Mouse (Mus musculus): ENCODE measurements at regions not wholly inside any gene's neighbourhood (a gene's known extent, or its start where the extent isn't known, plus 50 kb on each side); places are given as distances from the start of the nearest gene placed in this dataset.

DNA sequence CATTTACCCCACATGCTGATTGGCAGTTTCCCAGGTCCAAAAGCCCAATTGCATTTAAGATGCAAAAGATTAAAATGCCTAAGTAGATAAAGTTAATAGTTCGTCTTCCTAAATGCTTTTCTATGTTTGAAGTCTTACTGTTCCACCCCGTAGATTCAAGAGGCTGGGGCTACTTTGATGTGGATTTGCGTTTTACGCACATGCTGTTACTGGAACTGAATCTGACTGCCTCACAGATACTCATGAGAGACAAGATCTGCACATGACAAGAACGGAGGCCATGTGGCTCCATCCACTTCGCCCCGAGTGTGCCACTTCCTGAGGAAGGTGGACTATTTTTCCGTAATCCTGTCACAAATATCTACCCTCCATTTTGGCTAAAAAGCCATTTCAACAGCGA lies 247.6 kb downstream of the Mtx2 start:
- DNase-seq (ENCODE audit: low spot score): no peak
- Histone ChIP-seq H3K36me3 (ENCODE audit: control insufficient read depth, insufficient read depth, low read length) (no peaks in the 10 kb centered on the region), H3K4me3 (ENCODE audit: low read depth, low read length) (no peak overlapping the region), H3K9me3 (ENCODE audit: control insufficient read depth, low read length) (no peaks in the 10 kb centered on the region), H3K9ac (ENCODE audit: low read depth, low read length) (no peak overlapping the region), H3K4me1 (ENCODE audit: control insufficient read depth, insufficient read depth, low read length) (peaks cover 6% of the 10 kb centered on the region), H3K27ac (replicated peaks; ENCODE audit: low read depth, low read length) (no peak overlapping the region), H3K4me2 (ENCODE audit: low read depth, low read length) (no peak overlapping the region), H3K27me3 (replicated peaks; ENCODE audit: control insufficient read depth, insufficient read depth, low read length) (no peaks in the 10 kb centered on the region)
- 55% methylated on average over 9 of the region's 9 CpGs for WGBS
- no peak for ATAC-seq (ENCODE audit: low read depth)

DNA sequence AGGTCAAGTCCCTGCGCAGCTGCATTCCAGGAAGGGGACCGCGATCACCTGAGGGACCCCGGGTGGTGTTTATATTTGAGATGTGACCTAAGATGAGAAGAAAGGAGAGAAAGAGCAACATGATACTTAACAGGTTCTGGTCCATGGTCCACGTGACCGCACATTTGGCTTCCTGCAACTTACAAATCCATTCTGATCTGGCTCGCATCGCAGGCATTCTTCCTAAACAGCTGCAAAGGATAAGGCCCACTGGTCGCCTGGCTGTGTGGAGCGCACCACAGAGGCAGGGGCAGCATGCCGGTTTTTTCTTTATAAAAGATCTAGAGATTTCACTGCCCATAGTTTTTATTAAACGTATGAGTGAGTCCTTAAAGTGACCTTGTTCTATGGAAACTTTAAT lies 261.6 kb downstream of the Mtx2 start:
- ATAC-seq (ENCODE audit: low read depth) (peak; percentile 70; the same call in 1 of the 2 replicates), DNase-seq (ENCODE audit: low spot score) (peak; percentile 81)
- Histone ChIP-seq H3K4me2 (ENCODE audit: low read depth, low read length) (peak overlapping the region; percentile 8; the same call in 1 of the 2 replicates), H3K4me1 (ENCODE audit: control insufficient read depth, insufficient read depth, low read length) (peaks cover 5% of the 10 kb centered on the region; the same call in 1 of the 2 replicates), H3K9ac (ENCODE audit: low read depth, low read length) (no peak overlapping the region), H3K27ac (replicated peaks; ENCODE audit: low read depth, low read length) (no peak overlapping the region), H3K27me3 (replicated peaks; ENCODE audit: control insufficient read depth, insufficient read depth, low read length) (no peaks in the 10 kb centered on the region), H3K9me3 (ENCODE audit: control insufficient read depth, low read length) (no peaks in the 10 kb centered on the region), H3K4me3 (ENCODE audit: low read depth, low read length) (no peak overlapping the region), H3K36me3 (ENCODE audit: control insufficient read depth, insufficient read depth, low read length) (no peaks in the 10 kb centered on the region)
- WGBS: 37% methylated on average over 12 of the region's 12 CpGs

DNA sequence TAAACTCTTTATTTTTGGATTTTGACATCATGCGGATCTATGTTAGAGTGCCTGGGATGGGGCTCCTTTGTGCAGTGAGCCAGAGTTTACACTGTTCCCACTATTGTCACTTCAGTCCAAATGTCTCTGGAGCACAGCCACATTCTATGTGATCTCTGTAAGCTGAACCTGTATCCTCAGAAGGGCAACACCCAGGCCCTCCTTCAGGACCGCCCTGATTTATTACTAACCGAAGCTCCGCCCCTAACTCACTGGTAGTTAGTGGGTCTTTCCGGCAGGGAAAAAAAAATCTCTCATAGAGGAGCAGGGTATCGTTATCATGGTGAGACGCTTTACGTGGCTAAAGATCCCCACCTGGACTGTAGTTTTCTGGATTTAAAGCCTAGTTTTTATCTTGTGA lies 263.6 kb downstream of the Mtx2 start:
- Histone ChIP-seq H3K27ac (replicated peaks; ENCODE audit: low read depth, low read length) (no peak overlapping the region), H3K36me3 (ENCODE audit: control insufficient read depth, insufficient read depth, low read length) (no peaks in the 10 kb centered on the region), H3K4me2 (ENCODE audit: low read depth, low read length) (no peak overlapping the region), H3K4me3 (ENCODE audit: low read depth, low read length) (no peak overlapping the region), H3K9ac (ENCODE audit: low read depth, low read length) (no peak overlapping the region), H3K4me1 (ENCODE audit: control insufficient read depth, insufficient read depth, low read length) (peaks cover 5% of the 10 kb centered on the region; the same call in 1 of the 2 replicates), H3K9me3 (ENCODE audit: control insufficient read depth, low read length) (no peaks in the 10 kb centered on the region), H3K27me3 (replicated peaks; ENCODE audit: control insufficient read depth, insufficient read depth, low read length) (no peaks in the 10 kb centered on the region)
- 52% methylated on average over 8 of the region's 8 CpGs for WGBS
- DNase-seq (ENCODE audit: low spot score) (no peak), ATAC-seq (ENCODE audit: low read depth) (peak; percentile 62; the same call in 1 of the 2 replicates)

DNA sequence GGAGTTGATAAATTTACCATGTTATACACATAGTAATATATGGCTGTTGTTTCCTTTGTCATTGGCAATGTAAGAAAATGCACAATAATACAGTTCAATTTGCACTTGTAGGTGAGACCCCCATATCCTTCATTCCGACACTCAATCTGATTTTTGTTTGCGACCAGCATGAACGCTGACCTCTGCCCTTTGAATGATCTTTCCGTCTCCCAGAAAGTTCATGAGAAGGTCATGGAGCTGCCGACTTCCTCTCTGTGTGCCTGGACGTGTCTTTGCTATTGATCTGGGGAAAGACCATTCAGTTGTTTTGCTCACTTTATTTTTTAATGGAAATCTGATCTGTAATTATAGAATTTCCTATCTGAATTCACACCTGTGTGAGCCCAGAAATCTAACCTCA lies 264.0 kb downstream of the Mtx2 start:
- Histone ChIP-seq H3K9me3 (ENCODE audit: control insufficient read depth, low read length) (no peaks in the 10 kb centered on the region), H3K36me3 (ENCODE audit: control insufficient read depth, insufficient read depth, low read length) (no peaks in the 10 kb centered on the region), H3K4me2 (ENCODE audit: low read depth, low read length) (no peak overlapping the region), H3K4me3 (ENCODE audit: low read depth, low read length) (no peak overlapping the region), H3K27ac (replicated peaks; ENCODE audit: low read depth, low read length) (no peak overlapping the region), H3K4me1 (ENCODE audit: control insufficient read depth, insufficient read depth, low read length) (peaks cover 5% of the 10 kb centered on the region; the same call in 1 of the 2 replicates), H3K9ac (ENCODE audit: low read depth, low read length) (no peak overlapping the region), H3K27me3 (replicated peaks; ENCODE audit: control insufficient read depth, insufficient read depth, low read length) (no peaks in the 10 kb centered on the region)
- DNase-seq (ENCODE audit: low spot score) (no peak), ATAC-seq (ENCODE audit: low read depth) (no peak)
- 24% methylated on average over 6 of the region's 6 CpGs for WGBS

DNA sequence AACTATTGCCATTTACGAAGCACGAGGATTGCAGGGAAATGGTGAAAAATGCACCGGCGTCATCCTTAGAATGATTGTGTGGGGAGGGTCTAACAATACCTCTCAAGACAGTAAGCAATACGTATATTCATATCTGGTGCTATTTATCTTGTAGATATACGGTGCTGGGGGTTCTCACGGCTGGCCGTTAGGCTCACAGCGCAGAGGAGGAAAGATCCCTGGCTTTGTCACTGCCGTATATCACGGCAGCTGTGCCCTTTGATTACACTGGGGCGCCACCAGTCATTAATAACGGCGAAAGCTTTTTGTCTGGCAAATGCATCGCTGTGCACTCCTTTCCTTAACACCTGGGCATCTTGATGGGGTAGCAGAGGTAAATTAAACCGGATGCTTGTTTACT lies 264.8 kb downstream of the Mtx2 start:
- ATAC-seq (ENCODE audit: low read depth): no peak

DNA sequence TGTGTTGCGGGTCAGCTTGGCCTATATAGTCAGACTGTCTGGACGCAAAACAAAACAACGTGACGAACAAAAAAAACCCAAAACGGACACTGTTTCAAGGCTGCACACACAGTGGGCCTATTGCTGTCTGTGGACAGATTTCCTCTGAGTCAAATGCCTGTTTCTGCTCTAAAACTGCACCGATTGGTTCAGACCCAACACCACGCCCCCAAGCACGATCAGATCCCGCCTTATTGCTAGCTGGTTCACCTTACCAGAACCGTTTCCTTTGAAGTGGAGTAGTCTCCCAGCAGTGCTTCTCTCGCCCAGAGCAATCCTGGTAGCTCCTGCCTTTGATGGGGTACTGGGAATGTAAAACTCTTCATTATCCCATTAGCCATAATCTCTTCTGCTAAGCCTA lies 275.9 kb downstream of the Mtx2 start:
- Histone ChIP-seq H3K9ac (ENCODE audit: low read depth, low read length) (no peak overlapping the region), H3K4me3 (ENCODE audit: low read depth, low read length) (no peak overlapping the region), H3K4me1 (ENCODE audit: control insufficient read depth, insufficient read depth, low read length) (0 out of 2 replicates have a peak, but pooled peaks cover 5% of the 10 kb centered on the region), H3K27ac (replicated peaks; ENCODE audit: low read depth, low read length) (no peak overlapping the region), H3K36me3 (ENCODE audit: control insufficient read depth, insufficient read depth, low read length) (no peaks in the 10 kb centered on the region), H3K9me3 (ENCODE audit: control insufficient read depth, low read length) (no peaks in the 10 kb centered on the region), H3K4me2 (ENCODE audit: low read depth, low read length) (no peak overlapping the region), H3K27me3 (replicated peaks; ENCODE audit: control insufficient read depth, insufficient read depth, low read length) (no peaks in the 10 kb centered on the region)
- peak; percentile 76; the same call in 1 of the 2 replicates for ATAC-seq (ENCODE audit: low read depth)
- WGBS: 42% methylated on average over 11 of the region's 11 CpGs
- peak; percentile 33 for DNase-seq (ENCODE audit: low spot score)

More for the DNA sequence above, 264.8 kb downstream of the Mtx2 start:
- 77% methylated on average over 16 of the region's 16 CpGs for WGBS
- H3K4me1 ChIP-seq (ENCODE audit: control insufficient read depth, insufficient read depth, low read length): peaks cover 5% of the 10 kb centered on the region; the same call in 1 of the 2 replicates
- DNase-seq (ENCODE audit: low spot score): no peak
- no peaks in the 10 kb centered on the region for H3K9me3 ChIP-seq (ENCODE audit: control insufficient read depth, low read length)
- no peak overlapping the region for H3K27ac ChIP-seq (replicated peaks; ENCODE audit: low read depth, low read length)
- H3K36me3 ChIP-seq (ENCODE audit: control insufficient read depth, insufficient read depth, low read length): no peaks in the 10 kb centered on the region
- no peak overlapping the region for H3K9ac ChIP-seq (ENCODE audit: low read depth, low read length)
- no peak overlapping the region for H3K4me3 ChIP-seq (ENCODE audit: low read depth, low read length)
- H3K27me3 ChIP-seq (replicated peaks; ENCODE audit: control insufficient read depth, insufficient read depth, low read length): no peaks in the 10 kb centered on the region
- H3K4me2 ChIP-seq (ENCODE audit: low read depth, low read length): no peak overlapping the region

DNA sequence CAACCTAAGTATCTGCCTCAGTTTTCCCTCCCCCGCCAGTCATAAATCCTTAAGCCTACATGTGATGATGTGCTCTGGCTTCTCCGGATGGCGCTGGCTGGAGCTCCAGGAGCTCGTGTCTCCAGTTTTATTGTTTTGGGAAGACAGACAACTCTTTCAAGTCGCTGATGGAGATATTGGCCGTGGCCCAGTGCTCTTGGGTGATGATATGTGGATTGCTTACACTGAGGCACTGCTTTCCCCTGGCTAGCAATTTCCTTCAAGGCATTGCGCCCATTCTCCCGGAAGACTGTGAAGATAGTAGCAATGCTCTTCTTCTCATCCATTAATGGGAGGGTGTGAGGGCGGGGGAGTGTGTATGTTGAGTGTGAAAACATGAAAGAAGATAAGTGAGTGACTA lies 287.1 kb downstream of the Mtx2 start:
- Histone ChIP-seq H3K9ac (ENCODE audit: low read depth, low read length) (no peak overlapping the region), H3K27me3 (replicated peaks; ENCODE audit: control insufficient read depth, insufficient read depth, low read length) (no peaks in the 10 kb centered on the region), H3K4me2 (ENCODE audit: low read depth, low read length) (no peak overlapping the region), H3K36me3 (ENCODE audit: control insufficient read depth, insufficient read depth, low read length) (no peaks in the 10 kb centered on the region), H3K9me3 (ENCODE audit: control insufficient read depth, low read length) (0 out of 2 replicates have a peak, but pooled peaks cover 4% of the 10 kb centered on the region), H3K4me3 (ENCODE audit: low read depth, low read length) (no peak overlapping the region), H3K27ac (replicated peaks; ENCODE audit: low read depth, low read length) (no peak overlapping the region), H3K4me1 (ENCODE audit: control insufficient read depth, insufficient read depth, low read length) (no peaks in the 10 kb centered on the region)
- ATAC-seq (ENCODE audit: low read depth): no peak
- DNase-seq (ENCODE audit: low spot score): peak; percentile 22
- 88% methylated on average over 9 of the region's 9 CpGs for WGBS

DNA sequence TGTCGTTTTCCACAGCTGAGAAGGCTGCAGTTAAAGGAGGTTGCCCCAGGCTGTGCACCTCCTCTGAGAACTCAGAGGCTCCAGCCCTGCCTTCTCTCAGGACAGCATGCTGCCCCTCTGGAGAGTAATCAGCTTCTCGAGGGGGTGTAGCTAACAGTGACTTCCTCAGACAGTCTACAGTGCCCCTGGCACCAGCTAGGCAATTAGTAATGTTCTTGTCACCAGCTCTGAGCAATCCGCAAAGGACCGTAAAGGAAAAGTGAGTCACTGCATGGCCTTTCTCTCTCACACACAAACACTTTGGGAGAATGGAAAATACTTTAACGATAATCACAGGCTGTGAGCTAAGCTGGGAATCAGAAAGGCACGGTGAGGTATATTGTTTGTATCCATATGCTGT lies 288.8 kb downstream of the Mtx2 start:
- no peak overlapping the region for H3K4me3 ChIP-seq (ENCODE audit: low read depth, low read length)
- H3K27me3 ChIP-seq (replicated peaks; ENCODE audit: control insufficient read depth, insufficient read depth, low read length): no peaks in the 10 kb centered on the region
- no peaks in the 10 kb centered on the region for H3K36me3 ChIP-seq (ENCODE audit: control insufficient read depth, insufficient read depth, low read length)
- 0 out of 2 replicates have a peak, but pooled peaks cover 4% of the 10 kb centered on the region for H3K9me3 ChIP-seq (ENCODE audit: control insufficient read depth, low read length)
- 45% methylated on average over 6 of the region's 6 CpGs for WGBS
- ATAC-seq (ENCODE audit: low read depth) (no peak; the same call in 1 of the 2 replicates), DNase-seq (ENCODE audit: low spot score) (no peak)
- H3K27ac ChIP-seq (replicated peaks; ENCODE audit: low read depth, low read length): no peak overlapping the region
- H3K9ac ChIP-seq (ENCODE audit: low read depth, low read length): no peak overlapping the region
- H3K4me2 ChIP-seq (ENCODE audit: low read depth, low read length): no peak overlapping the region
- H3K4me1 ChIP-seq (ENCODE audit: control insufficient read depth, insufficient read depth, low read length): no peaks in the 10 kb centered on the region

DNA sequence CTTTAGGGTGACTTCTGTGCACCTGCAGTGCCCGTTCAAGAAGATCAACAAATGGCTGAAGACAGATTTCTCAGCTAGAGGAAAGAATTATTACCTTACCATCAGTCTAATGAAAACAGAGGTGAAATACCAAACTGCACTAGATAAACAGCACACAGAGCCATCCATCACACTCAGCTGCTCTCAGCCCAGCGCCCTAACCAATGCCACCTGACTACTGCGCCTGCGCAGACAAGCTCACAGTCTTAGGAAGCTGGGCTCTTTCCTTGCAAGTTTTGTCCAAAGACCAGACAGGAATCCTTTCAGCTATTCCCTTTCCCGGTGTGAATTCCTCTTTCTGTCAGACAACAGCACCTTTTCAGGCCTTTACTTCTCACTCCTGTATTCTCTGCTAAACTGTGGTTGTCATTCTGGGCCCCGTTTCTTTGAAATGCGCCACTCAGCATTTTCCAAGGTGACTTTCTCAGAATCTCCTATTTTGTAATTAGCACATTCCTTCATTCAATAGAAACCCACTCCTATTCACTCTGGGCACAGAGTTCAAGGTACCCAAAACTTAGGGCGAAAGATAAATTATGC lies 292.8 kb downstream of the Mtx2 start:
- WGBS: 73% methylated on average over 8 of the region's 8 CpGs
- no peak for DNase-seq (ENCODE audit: low spot score)

More for the DNA sequence above, 292.8 kb downstream of the Mtx2 start:
- ATAC-seq (ENCODE audit: low read depth): no peak
- Histone ChIP-seq H3K27me3 (replicated peaks; ENCODE audit: control insufficient read depth, insufficient read depth, low read length) (no peaks in the 10 kb centered on the region), H3K4me1 (ENCODE audit: control insufficient read depth, insufficient read depth, low read length) (no peaks in the 10 kb centered on the region), H3K36me3 (ENCODE audit: control insufficient read depth, insufficient read depth, low read length) (no peaks in the 10 kb centered on the region), H3K4me2 (ENCODE audit: low read depth, low read length) (no peak overlapping the region), H3K27ac (replicated peaks; ENCODE audit: low read depth, low read length) (no peak overlapping the region), H3K9ac (ENCODE audit: low read depth, low read length) (no peak overlapping the region), H3K9me3 (ENCODE audit: control insufficient read depth, low read length) (no peaks in the 10 kb centered on the region), H3K4me3 (ENCODE audit: low read depth, low read length) (no peak overlapping the region)
